Mouse (Mus musculus) olfactory bulb, adult 2 months (tissue): ENCODE measurements around the gene Nfe2l1.

Experiments
- CTCF ChIP-seq: fragments of 200-500 bp; IDR thresholded peaks from 2 replicates; pipeline ENCODE4 v1.5.1; 2012; ENCODE audit warnings: low read depth, mild to moderate bottlenecking, low read length, moderate library complexity; ENCODE audit not compliant: insufficient read depth
- POLR2A ChIP-seq: fragments of 200-500 bp; IDR thresholded peaks from 2 replicates; pipeline ENCODE4 v1.6.1; 2012; ENCODE audit warnings: mild to moderate bottlenecking, low read depth, low read length, moderate library complexity; ENCODE audit not compliant: insufficient read depth

DNA sequence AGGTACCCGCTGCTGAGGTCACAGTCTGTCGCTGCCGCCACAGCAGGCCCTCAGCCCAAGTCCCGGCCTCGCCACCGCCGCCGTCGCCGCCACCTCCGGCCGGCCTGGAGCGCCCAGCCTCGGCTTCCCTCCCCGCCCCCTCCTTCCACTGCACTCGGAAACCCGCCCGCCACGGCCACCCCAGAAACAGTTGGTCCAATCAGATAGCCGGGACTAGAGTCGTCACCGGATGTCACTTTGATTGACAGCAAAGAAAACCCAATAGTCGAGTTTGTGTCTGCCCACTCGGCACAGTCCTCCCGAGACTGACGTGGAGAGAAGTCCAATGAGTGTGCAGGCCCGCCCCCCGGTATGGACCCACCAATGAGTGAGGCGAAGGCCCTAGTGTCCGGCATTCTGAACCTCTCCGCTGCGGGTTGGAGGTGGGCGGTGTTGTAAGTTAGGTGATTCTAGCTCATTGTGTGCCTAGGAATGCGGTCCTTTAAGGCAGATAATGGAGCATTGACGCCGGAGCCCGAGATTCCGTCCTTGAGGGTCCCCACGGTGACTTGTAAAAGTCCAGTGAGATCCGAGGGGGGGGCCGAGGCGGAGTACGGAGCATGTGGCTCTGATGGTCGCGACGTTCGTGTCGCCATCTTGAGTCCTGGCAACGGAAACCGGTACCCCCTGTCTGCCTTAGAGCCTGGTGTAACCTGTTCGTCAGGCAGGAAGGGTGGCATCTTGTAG is at the start of gene Nfe2l1:
- TF ChIP-seq CTCF (no peak), POLR2A (peak; percentile 46; the same call in 1 of the 2 replicates)
